Mouse (Mus musculus): ENCODE results near the gene Naa40. TPM values are rescaled to one million over a fixed set of nuclear protein-coding genes. Genes with fewer than 3 reads are reported as not detected.
A peak's percentile ranks its signal among the peaks of the same experiment; 100 is the strongest.

The Naa40 gene
- polyA plus RNA-seq, 1 experiment: 16.8 TPM

- H3K79me3 ChIP-seq (ENCODE audit: low read depth): no peaks in the 10 kb centered on the region
- no peak overlapping the region for H3ac ChIP-seq (ENCODE audit: control insufficient read depth, insufficient read length, low read depth)
- H3K79me2 ChIP-seq (ENCODE audit: control insufficient read depth, insufficient read depth): no peaks in the 10 kb centered on the region
- H3K36me3 ChIP-seq (ENCODE audit: control insufficient read depth, insufficient read depth): no peaks in the 10 kb centered on the region
- H3K4me3 ChIP-seq (ENCODE audit: insufficient read depth, poor library complexity, severe bottlenecking): no peak overlapping the region
- TF ChIP-seq FOSL1 (IDR thresholded peaks at IDR 0.05; ENCODE audit: insufficient read depth, low read length, poor library complexity, severe bottlenecking): no peak
- no peak for TF ChIP-seq USF1 (IDR thresholded peaks at IDR 0.05; ENCODE audit: low read depth)
- TF ChIP-seq CTCF (IDR thresholded peaks at IDR 0.05; ENCODE audit: control insufficient read depth, insufficient read depth, insufficient read length): no peak
- no peak for TF ChIP-seq MAX (IDR thresholded peaks at IDR 0.05)
- TF ChIP-seq MYOG (IDR thresholded peaks at IDR 0.05; ENCODE audit: control insufficient read depth, extremely low read depth, insufficient read length): no peak
- TF ChIP-seq CEBPB (IDR thresholded peaks at IDR 0.05; ENCODE audit: low read depth): no peak
- TF ChIP-seq MYOD1 (IDR thresholded peaks at IDR 0.05; ENCODE audit: control insufficient read depth, insufficient read length, low read depth): no peak
- H3K27me3 ChIP-seq (ENCODE audit: control insufficient read depth, insufficient read depth, insufficient read length): no peaks in the 10 kb centered on the region
Observed at GRCm38 (mm10) chr19:7261964-7262363, 21.0 kb upstream of the Naa40 start.

- Histone ChIP-seq H3K27me3 (ENCODE audit: control insufficient read depth, insufficient read depth, insufficient read length) (no peaks in the 10 kb centered on the region), H3K36me3 (ENCODE audit: control insufficient read depth, insufficient read depth) (no peaks in the 10 kb centered on the region), H3ac (ENCODE audit: control insufficient read depth, insufficient read length, low read depth) (no peak overlapping the region), H3K79me3 (ENCODE audit: low read depth) (no peaks in the 10 kb centered on the region), H3K4me3 (ENCODE audit: insufficient read depth, poor library complexity, severe bottlenecking) (no peak overlapping the region), H3K79me2 (ENCODE audit: control insufficient read depth, insufficient read depth) (no peaks in the 10 kb centered on the region)
- TF ChIP-seq CEBPB (IDR thresholded peaks at IDR 0.05; ENCODE audit: low read depth) (no peak), FOSL1 (IDR thresholded peaks at IDR 0.05; ENCODE audit: insufficient read depth, low read length, poor library complexity, severe bottlenecking) (no peak), CTCF (IDR thresholded peaks at IDR 0.05; ENCODE audit: control insufficient read depth, insufficient read depth, insufficient read length) (no peak), MYOG (IDR thresholded peaks at IDR 0.05; ENCODE audit: control insufficient read depth, extremely low read depth, insufficient read length) (no peak), MYOD1 (IDR thresholded peaks at IDR 0.05; ENCODE audit: control insufficient read depth, insufficient read length, low read depth) (no peak), USF1 (IDR thresholded peaks at IDR 0.05; ENCODE audit: low read depth) (no peak)
Observed at GRCm38 (mm10) chr19:7261476-7261875, 20.5 kb upstream of the Naa40 start.

DNA sequence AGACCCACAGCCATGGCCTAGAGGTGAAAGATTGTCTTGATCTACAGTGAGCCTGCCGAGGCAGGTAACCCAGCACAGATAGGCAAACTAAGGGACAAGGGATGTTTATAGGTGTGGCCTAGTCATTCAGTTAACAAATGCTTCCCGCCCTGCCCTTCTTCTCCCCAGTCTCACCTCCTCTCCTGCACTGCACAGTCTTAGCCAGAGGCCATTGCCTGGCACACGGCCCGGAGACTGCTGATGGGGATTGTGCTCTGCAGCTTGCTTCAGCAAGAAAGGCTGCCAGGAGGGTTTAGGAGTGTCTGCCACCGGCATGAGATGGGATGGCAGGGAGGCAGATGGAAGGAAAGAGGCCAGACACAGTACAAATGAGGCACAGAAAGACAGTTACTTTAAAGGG lies 16.9 kb upstream of the Naa40 start:
- H3K79me3 ChIP-seq (ENCODE audit: low read depth): no peaks in the 10 kb centered on the region

GRCm38 (mm10) chr19:7246021-7246420 lies 5.0 kb upstream of the Naa40 start:
- Histone ChIP-seq H3ac (ENCODE audit: control insufficient read depth, insufficient read length, low read depth) (no peak overlapping the region), H3K36me3 (ENCODE audit: control insufficient read depth, insufficient read depth) (no peaks in the 10 kb centered on the region), H3K79me2 (ENCODE audit: control insufficient read depth, insufficient read depth) (no peaks in the 10 kb centered on the region), H3K27me3 (ENCODE audit: control insufficient read depth, insufficient read depth, insufficient read length) (no peaks in the 10 kb centered on the region), H3K4me3 (ENCODE audit: insufficient read depth, poor library complexity, severe bottlenecking) (no peak overlapping the region), H3K79me3 (ENCODE audit: low read depth) (no peaks in the 10 kb centered on the region)
- TF ChIP-seq MYOD1 (IDR thresholded peaks at IDR 0.05; ENCODE audit: control insufficient read depth, insufficient read length, low read depth) (no peak), MYOG (IDR thresholded peaks at IDR 0.05; ENCODE audit: control insufficient read depth, extremely low read depth, insufficient read length) (no peak), FOSL1 (IDR thresholded peaks at IDR 0.05; ENCODE audit: insufficient read depth, low read length, poor library complexity, severe bottlenecking) (no peak), MAX (IDR thresholded peaks at IDR 0.05) (no peak), CTCF (IDR thresholded peaks at IDR 0.05; ENCODE audit: control insufficient read depth, insufficient read depth, insufficient read length) (no peak), CEBPB (IDR thresholded peaks at IDR 0.05; ENCODE audit: low read depth) (no peak)

More for the DNA sequence above, 16.9 kb upstream of the Naa40 start:
- Histone ChIP-seq H3ac (ENCODE audit: control insufficient read depth, insufficient read length, low read depth) (no peak overlapping the region), H3K79me2 (ENCODE audit: control insufficient read depth, insufficient read depth) (no peaks in the 10 kb centered on the region), H3K36me3 (ENCODE audit: control insufficient read depth, insufficient read depth) (no peaks in the 10 kb centered on the region), H3K4me3 (ENCODE audit: insufficient read depth, poor library complexity, severe bottlenecking) (no peak overlapping the region), H3K27me3 (ENCODE audit: control insufficient read depth, insufficient read depth, insufficient read length) (no peaks in the 10 kb centered on the region)
- no peak for TF ChIP-seq MAX (IDR thresholded peaks at IDR 0.05)
- TF ChIP-seq MYOG (IDR thresholded peaks at IDR 0.05; ENCODE audit: control insufficient read depth, extremely low read depth, insufficient read length): no peak

DNA sequence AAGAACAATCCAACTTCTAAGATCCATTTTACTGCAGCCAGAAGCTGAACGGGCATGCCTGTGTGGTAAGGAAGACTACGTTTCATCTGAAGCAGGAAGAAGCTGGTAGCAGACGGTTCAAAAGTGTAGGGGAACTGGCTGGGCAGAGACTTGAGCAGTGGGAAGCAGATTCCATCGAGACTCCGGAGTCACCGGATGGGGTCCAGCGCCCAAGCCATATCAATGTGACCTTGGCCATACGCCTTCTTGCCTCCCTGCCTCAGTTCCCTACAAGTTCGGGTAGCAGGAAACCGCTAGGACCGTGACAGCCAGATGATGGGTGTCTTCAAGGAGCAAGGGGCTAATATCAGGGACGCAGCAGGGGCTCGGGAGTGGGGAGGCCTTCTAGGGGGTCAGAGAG lies 692 bp downstream of the Naa40 start:
- peaks cover 23% of the 10 kb centered on the region for H3K36me3 ChIP-seq (ENCODE audit: control insufficient read depth, insufficient read depth)
- no peak for TF ChIP-seq CEBPB (IDR thresholded peaks at IDR 0.05; ENCODE audit: low read depth)
- no peak for TF ChIP-seq CTCF (IDR thresholded peaks at IDR 0.05; ENCODE audit: control insufficient read depth, insufficient read depth, insufficient read length)
- TF ChIP-seq MAX (IDR thresholded peaks at IDR 0.05): no peak
- TF ChIP-seq MYOG (IDR thresholded peaks at IDR 0.05; ENCODE audit: control insufficient read depth, extremely low read depth, insufficient read length): no peak
- TF ChIP-seq MYOD1 (IDR thresholded peaks at IDR 0.05; ENCODE audit: control insufficient read depth, insufficient read length, low read depth): no peak
- TF ChIP-seq USF1 (IDR thresholded peaks at IDR 0.05; ENCODE audit: low read depth): no peak
- no peak for TF ChIP-seq FOSL1 (IDR thresholded peaks at IDR 0.05; ENCODE audit: insufficient read depth, low read length, poor library complexity, severe bottlenecking)
- peak overlapping the region; percentile 73 for H3ac ChIP-seq (ENCODE audit: control insufficient read depth, insufficient read length, low read depth)
- peaks cover 39% of the 10 kb centered on the region for H3K79me3 ChIP-seq (ENCODE audit: low read depth)
- H3K4me3 ChIP-seq (ENCODE audit: insufficient read depth, poor library complexity, severe bottlenecking): peak overlapping the region; percentile 80
- H3K27me3 ChIP-seq (ENCODE audit: control insufficient read depth, insufficient read depth, insufficient read length): no peaks in the 10 kb centered on the region
- H3K79me2 ChIP-seq (ENCODE audit: control insufficient read depth, insufficient read depth): peaks cover 57% of the 10 kb centered on the region

GRCm38 (mm10) chr19:7239574-7239973 lies 1.4 kb downstream of the Naa40 start:
- H3K79me2 ChIP-seq (ENCODE audit: control insufficient read depth, insufficient read depth): peaks cover 64% of the 10 kb centered on the region
- no peaks in the 10 kb centered on the region for H3K27me3 ChIP-seq (ENCODE audit: control insufficient read depth, insufficient read depth, insufficient read length)
- H3K79me3 ChIP-seq (ENCODE audit: low read depth): peaks cover 39% of the 10 kb centered on the region
- H3ac ChIP-seq (ENCODE audit: control insufficient read depth, insufficient read length, low read depth): no peak overlapping the region
- H3K4me3 ChIP-seq (ENCODE audit: insufficient read depth, poor library complexity, severe bottlenecking): peak overlapping the region; percentile 80
- H3K36me3 ChIP-seq (ENCODE audit: control insufficient read depth, insufficient read depth): peaks cover 23% of the 10 kb centered on the region
- TF ChIP-seq MYOG (IDR thresholded peaks at IDR 0.05; ENCODE audit: control insufficient read depth, extremely low read depth, insufficient read length) (no peak), CTCF (IDR thresholded peaks at IDR 0.05; ENCODE audit: control insufficient read depth, insufficient read depth, insufficient read length) (no peak), FOSL1 (IDR thresholded peaks at IDR 0.05; ENCODE audit: insufficient read depth, low read length, poor library complexity, severe bottlenecking) (no peak), USF1 (IDR thresholded peaks at IDR 0.05; ENCODE audit: low read depth) (no peak), CEBPB (IDR thresholded peaks at IDR 0.05; ENCODE audit: low read depth) (no peak), MYOD1 (IDR thresholded peaks at IDR 0.05; ENCODE audit: control insufficient read depth, insufficient read length, low read depth) (no peak), MAX (IDR thresholded peaks at IDR 0.05) (no peak)

All from C2C12 (cell line).